Mouse (Mus musculus) liver, adult 2 months (tissue): ENCODE measurements around the gene Fnbp1.

Experiments
- CTCF ChIP-seq: fragments of 200-500 bp; IDR thresholded peaks from 2 replicates; pipeline ENCODE4 v1.5.1; 2011; ENCODE audit warnings: low read depth, low read length, control low read depth
- POLR2A ChIP-seq: fragments of 200-500 bp; IDR thresholded peaks from 2 replicates; pipeline ENCODE4 v1.6.1; 2011; ENCODE audit warnings: low read length, control low read depth; ENCODE audit not compliant: insufficient read depth; ENCODE audit errors: extremely low read depth

DNA sequence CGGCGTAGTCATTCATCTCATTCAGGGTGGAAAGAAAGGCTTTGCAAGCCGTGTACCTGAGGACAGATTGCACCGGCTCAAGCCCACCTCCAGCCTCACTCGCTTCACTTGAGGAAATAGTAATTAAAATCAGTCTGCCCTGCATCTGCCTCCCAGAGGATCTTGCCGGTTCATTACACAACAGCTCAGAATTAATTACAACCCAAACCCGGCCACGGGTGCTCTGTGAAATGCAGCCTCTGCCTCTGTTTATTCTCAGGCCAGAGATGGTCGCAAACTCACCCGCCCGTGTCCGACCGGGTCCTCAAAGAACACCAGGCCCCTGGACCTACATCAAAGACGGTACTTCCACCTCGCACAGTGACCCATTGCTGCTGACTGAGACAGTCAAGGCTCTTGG lies 45.7 kb downstream of the Fnbp1 start:
- no peak for TF ChIP-seq POLR2A
- no peak for TF ChIP-seq CTCF
